Mouse (Mus musculus) monocyte, adult 2 months (primary cell): ENCODE data around the gene 4930519P11Rik.

Experiments
- DNase-seq, 2 experiments: peaks; one replicate each; pipeline ENCODE4 v3.0.0; 2022; ENCODE audit warnings: low spot score in 2 of 2, low read depth in 1 of 2

4930519P11Rik gene

DNA sequence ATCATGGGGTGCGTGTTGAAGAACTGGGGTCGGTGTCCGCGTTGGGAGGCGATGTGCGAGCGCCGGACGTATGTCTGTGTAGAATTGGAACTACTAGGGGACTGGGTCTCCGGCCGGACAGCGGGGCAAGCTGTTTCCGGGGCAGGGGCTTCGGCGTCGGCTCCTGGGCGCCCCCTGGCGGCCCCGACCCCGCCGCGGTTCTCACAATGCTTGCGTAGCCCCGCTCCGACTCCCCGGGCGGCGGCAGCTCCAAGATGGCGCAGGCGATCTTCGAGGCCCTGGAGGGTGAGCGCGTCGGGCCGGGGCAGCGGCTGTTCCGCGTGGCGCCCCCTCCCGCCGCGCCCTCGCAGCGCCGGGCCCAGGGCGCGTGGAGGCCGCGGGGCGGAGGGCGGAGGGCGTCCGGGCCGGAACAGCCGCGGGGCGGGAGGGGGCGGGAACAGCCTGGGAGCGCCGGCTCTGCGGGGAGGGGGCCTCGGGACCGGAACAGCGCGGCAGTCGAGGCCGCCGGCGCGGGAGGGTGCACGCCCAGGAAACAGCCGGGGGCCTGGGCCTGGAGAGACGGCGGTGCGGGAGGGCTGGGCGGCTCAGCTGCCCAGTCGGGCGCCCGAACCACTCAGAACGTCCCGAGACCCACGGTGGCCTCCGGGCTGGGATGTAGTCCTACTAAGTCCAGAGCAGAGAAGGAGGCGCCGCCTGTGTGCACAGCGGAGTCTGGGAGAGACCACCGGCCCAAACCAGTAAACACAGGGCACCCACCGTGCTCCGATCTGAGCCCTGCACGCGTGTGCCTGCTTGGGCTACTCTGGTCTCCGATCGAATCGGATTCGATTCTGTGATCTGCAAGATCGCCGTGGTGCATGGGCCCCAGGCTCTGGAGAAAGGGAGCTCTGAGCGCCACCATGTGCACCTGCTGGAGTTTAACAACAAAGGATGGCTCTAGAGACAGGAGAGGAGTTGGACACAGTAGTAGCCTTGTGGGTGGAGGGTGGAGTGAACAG lies at the start of gene 4930519P11Rik, which contains the start of gene Zfp341:
Gene 4930519P11Rik (minus strand): TSS at position 320 of the 998 bp plus-strand sequence.
Gene Zfp341 (plus strand): TSS at position 180 of the 998 bp plus-strand sequence.
- peak; percentile 69 to 82 for DNase-seq

DNA sequence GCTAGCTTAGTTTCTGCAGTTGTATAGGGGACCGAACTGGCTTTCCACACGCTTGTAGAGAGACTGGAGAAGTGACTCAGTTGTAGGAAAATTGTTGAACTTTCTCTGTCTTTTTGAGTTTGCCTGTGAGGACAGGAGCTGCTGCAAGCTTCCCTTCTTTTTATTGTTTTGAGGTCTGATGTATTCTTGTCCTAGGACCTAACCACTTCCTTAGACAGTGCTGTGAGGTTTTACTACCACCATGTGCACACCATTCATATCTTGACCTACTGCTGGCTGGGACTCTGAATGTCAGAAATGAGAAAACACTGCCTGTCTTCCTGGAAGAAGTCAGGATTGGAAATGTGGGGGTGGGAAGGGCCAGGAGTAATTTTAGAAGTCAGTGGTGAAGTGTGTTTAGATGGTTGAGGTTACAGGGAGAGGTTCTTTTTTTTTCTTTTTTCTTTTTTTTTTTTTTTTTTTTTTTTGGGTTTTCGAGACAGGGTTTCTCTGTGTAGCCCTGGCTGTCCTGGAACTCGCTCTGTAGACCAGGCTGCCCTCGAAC lies 46.4 kb upstream of the 4930519P11Rik start:
- no peak for DNase-seq

DNA sequence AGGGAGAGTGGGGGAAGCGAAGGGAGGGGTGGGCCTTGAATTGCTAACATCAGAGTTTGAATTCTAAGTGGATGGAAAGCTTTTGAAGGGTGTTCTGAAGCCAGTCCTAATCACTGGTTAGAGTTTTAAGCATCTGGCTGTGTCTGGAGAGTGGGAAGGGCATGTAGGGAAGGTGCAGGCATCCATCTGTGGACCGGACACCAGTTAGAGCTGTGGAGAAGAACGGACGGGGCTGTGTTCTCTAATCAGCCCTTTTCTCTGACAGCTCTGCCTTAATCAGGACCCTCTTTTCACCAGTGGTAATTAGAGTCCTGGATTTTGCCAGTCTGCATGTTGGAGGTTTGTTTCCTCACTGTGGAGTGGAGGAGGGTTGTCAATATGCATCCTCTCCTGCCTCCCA lies 45.8 kb upstream of the 4930519P11Rik start:
- no peak for DNase-seq

DNA sequence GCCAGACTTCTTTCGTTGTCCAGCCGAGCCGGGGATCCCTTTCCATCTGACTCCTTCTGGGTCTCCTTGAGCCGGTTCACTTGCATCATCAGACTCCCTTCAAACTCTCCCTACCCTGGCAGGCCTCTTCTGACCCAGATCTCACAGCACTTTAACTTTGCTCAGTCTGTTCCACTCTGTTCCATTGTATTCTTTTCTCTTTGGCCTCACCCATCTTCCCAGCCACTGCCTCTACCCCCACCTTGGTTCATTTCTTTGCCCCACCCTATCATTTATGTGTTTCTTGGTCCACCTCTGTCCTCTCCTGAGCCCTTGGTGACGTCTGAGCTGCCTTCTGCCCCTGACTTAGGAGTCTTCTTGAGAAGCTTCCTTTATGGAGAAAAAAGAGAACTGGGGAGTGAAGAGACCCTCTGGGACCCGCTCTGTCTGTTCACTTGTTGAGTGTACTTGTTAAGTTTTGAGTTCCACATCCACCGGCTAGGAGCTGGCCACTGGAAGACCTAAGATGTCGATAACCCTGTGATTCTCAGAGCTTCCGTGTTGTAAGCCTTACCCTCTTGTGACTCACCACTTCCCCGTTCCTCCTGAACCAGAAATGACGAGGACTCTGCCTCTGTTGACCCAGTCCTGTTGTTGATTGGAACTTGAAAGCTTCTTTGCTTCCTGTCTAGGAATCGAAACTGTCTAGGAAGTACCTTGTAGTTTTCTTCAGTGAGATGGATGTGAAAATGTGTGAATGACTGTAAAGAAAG lies 44.4 kb upstream of the 4930519P11Rik start:
- peak; percentile 65 for DNase-seq

DNA sequence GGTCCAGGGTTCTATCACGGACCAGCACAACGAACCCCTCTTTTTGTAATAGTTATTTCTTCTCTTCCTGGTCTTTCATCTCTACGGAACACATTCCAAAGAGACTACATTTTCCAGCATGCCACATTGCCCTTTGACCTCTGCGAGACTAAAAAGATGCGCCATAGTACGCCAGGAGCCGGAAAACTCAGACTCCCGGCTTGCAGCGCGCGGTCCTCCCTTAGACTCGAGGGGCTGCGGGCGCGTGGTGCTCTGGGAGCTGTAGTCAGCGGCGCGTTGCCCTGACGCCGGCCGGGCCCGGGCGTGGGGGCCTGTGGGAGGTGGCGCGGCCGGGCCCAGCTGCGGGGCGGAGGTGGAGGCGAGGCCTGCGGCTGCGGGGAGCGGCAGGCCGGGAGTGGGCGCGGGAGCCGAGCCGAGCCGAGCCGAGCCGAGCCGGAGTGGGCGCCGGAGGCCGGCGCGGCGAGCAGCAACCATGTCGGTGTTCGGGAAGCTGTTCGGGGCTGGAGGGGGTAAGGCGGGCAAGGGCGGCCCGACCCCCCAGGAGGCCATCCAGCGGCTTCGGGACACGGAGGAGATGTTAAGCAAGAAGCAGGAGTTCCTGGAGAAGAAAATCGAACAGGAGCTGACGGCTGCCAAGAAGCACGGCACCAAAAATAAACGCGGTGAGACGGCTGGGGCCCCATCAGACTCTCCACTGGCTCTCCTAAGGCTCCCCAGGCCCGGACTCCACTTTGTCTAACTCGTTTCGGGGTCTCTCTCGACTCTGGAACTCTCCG lies 43.7 kb upstream of the 4930519P11Rik start:
- DNase-seq: peak; percentile 94 to 95

DNA sequence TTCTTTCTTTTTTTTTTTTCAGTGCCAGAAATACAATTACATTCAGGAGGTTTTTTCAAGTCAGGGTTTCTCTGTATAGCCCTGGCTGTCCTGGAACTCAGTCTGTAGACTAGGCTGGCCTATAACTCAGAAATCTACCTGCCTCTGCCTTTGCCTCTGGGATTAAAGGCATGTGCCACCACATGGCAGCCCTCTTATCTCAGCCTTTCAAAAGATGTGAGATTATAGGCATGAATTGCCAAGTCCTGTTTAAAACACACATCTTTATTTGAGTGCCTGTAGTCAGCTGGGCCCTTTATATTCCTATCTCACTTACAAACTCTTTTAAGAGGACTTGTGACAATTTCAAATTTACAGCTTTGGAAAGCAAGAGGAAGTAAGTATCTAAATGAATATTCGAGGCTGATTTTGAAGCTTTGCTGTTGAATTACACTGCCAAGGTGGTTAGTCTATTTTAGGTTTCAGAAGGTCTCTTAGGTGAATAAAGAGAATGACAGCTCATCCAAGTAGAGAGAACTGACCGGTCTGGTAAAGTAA lies 42.7 kb upstream of the 4930519P11Rik start:
- DNase-seq: no peak

DNA sequence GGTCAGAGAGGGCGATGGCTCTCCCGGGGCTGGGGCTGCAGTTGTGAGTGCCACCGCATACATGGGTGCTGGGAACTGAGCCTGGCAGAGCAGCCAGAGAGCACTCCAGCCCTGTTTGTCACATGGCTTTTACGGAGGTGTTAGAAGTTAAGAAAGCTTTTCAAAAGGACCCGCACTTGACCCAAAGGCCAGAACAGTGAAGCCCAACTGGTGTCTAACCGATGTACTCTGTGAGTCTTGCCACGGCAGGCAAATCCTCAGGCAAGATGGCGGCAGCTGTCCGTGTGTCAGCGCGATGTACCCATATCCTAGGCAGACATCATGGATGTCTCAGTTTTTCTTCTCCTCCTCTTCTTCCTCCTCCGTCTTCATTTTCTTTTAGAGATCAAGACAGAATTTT lies 41.7 kb upstream of the 4930519P11Rik start:
- no peak for DNase-seq

DNA sequence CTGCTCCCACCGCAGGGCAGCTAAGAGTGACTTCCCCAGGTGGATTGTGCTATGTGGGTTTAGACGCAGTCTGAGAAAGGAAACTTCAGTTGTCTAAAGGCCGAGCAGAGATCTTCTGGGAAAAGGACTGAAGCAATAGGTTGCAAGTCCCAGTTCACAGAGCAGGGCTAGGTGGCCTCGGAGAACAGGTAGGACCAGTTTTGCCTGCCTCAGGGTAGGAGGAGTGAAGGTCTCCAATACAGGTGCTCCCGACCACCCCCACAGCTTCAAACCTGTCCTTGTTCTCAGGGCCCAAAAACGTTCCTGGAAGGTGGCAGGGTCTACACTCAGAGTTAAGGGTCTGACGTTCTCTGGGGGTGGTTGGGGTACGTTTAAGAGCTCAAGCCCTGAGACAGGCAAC lies 38.1 kb upstream of the 4930519P11Rik start, which contains the start of gene Chmp4b:
Gene Chmp4b (plus strand): TSS at position 343 of the 400 bp plus-strand sequence.
- no peak for DNase-seq

DNA sequence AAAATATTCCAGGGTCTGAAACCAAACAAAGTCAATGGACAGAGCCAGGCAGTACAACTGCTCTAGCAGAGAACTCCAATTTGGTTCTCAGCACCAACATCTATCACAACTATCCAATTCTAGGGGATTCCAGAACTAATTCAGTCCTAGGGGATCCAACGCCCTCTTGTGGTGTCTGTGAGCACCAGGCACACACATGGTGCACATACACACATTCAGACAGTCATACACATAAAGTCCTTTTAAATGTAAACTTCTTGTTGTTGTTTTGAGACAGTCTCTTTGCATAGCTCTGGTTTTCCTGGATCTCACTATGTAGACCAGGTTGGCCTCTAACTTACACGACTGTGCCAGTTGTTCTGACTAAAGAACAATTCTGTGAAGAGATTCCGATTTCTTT lies 37.2 kb upstream of the 4930519P11Rik start:
- DNase-seq: no peak

DNA sequence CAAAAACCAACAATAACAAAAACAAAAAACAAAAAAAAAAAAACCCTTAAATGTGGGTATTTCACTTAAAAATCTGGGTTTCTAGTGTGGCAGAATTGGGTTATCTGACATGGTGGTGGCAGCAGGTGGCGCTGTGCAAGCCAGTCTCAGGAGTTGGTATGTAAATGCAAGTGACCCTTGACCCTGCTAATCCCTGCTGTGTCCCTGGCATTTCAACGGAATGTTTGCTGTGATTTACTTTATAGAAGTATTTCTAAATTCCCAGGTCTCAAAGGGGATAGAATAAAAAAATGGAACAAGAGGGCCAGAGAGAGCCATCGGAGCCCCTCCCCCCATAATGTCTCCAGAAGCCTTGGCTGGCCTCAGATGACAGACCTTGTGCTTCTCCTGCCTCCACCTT lies 34.8 kb upstream of the 4930519P11Rik start:
- no peak for DNase-seq

DNA sequence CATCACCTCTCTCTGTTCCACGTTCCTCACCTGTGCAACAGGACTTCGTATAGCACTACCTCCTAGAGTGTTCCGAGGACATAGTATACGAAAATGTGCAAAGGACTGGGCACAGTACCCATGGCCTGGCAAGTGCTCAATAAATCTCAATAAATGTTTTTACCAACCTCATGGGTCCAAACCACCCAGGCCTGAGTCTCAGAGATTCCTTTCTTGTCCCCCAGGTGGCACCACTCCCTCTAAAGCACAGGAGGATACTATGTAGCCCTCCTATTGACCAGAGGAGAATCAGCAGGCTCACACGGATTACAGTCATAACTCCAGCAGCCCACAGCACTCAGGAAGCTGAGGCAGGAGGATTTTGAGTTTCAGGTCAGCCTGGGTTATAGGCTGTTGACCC lies 33.4 kb upstream of the 4930519P11Rik start:
- no peak for DNase-seq

DNA sequence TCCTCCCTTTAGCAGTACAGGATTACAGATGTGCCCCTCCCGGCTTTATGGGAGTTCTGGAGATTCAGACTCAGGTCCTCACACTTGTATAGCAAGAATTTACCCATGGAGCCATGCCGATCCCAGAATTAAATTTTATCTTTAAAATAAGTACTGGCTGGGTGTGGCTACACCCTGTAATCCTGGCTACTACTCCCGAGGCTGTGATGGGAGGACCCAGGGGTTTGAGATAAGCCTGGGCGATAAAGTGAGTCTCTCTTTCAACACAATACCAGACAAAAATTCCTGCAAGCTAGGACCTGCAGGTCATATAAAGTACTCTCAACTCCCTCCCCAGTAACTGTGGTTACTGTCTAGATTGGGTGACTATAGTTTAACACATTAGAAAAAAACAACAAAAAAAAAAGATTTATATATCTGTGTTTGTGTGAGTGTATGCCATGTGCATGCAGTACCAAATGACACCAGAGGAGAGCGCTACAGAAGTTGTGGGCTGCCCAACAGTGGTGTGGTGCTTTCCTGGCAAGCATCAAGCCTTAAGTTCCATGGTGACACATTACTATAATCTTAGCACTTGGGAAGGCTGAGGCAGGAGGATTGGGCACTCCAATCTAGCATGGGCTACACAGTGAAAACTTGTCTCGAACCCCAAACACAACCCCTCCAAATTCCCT lies 29.6 kb upstream of the 4930519P11Rik start:
- DNase-seq: no peak

DNA sequence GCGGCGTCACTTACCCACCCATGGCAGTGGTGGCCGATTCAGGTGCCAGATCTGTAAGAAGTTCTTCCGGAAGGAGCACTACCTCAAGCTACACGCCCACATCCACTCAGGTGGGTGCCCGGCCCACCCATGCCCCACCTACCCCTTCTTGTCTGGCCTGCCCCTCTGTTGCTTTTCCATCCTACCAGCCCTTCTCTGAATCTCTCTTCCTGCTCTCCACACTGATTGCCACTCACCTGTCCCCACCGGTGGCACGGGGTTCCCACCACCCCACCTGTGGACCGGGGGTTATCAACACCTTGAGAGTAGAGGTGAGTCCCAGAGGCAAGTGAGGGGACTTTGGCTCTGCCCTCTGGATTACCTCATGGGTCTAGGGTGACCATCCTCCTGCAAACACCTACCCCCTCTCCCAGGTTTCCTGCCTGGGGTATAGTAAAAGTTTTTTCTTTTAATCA lies 28.8 kb upstream of the 4930519P11Rik start:
- no peak for DNase-seq

DNA sequence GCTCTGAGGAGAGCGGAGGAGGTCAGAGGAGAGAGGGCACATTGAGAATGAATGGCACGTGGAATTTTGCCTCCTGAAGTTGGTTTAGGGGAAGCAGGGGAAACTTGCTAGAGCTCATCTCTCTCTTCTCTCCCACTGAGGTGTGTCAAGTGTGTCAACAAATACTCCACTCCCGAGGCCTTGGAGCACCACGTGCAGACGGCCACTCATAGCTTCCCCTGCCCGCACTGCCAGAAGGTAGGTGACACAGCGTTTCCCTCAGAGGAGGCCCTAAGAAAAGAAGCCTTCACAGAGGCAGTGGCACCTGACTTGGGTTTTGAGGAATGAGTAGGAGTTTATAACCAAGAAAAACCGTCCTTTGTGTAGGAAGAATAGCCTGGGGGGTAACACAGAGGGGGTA lies 27.9 kb upstream of the 4930519P11Rik start:
- no peak for DNase-seq

DNA sequence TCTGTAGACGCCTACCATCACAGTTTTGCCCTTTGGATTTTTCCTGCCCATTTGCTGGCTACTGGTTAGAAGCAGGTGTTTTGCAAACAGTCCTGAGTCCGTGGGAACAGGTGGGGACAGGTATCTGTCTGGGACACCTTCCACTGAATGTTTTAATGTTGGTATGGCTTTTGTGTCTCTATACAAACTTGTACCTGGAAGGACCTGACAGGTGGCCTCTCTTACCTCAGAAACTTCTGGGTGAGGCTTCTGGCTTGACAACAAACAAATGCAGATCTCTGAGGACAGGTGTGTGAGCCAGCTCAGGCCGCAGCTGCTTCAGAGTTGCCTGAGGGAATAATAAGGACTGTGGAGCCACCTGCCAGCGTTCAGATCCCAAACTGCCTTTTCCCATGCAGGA lies 25.9 kb upstream of the 4930519P11Rik start:
- DNase-seq: no peak

DNA sequence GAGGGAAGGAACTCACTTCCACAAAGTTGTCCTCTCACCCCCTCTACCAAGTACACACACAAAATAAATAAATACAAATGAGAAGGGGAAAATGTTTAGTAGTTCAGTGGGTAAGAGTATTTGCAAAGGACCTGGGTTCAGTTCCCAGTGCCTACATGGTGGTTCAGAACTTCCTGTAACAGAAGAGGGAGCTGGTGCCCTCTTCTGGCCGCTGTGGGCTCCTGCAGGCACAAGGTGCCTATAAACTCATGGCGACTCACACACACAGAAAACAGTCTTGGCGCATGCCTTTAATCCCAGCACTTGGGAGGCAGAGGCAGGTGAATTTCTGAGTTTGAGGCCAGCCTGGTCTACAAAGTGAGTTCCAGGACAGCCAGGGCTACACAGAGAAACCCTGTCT lies 25.3 kb upstream of the 4930519P11Rik start:
- DNase-seq: no peak

DNA sequence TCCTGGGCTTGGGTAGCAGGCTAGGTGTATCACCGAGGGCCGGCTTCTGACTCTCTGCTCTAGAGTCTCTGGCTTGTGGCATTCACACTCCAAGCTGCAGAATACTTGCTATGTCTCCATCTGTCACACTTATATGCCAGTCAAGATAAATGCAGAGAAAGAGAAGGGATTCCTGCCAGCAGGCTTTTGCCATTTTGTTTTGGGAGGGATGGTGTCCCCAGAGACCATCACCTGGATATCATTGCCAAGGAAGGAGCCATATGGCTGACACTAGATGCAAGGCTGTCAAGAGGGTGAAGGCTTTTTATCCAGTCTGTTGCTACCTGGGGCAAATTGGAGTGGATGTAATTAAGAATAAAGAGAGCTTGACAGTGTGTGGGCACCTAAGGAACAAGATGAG lies 22.6 kb upstream of the 4930519P11Rik start:
- no peak for DNase-seq

DNA sequence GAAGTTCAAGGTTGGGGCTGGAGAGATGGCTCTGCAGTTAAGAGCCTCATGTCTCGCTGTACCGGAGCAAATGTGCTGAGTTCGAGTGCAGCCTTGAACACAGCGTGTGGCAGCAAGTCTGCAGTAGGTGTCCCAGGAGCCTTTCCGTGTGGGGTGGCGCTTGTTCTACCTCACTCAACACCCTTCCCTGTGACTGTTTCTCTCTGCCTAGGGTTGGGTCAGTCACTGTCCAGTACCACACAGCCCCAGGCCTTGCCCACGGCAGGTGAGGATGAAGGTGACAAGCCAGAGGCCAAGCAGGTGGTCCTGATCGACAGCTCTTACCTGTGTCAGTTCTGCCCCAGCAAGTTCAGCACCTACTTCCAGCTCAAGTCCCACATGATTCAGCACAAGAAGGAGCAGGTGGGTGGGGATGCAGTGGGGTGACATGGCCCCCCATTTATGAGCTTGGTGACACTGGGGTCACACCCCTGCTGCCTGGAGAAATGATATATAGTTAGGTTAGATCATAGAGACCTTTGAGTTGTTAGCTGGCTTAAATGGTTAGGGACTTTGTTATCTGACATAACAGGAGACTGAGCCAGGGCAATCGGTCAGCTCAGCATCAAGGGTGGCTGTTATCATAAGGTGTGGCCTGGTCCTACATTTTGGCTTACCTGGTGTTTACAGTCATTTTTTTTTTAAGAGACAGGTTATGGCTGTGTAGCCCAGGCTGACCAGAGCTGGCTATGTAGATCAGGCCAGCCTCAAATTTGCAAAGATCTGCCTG lies 20.8 kb upstream of the 4930519P11Rik start:
- no peak for DNase-seq
